Mouse (Mus musculus) C2C12 (cell line): ENCODE measurements around the gene Tmem117.

ENCODE experiments used
- CTCF ChIP-seq: IDR thresholded peaks from one replicate; pipeline ENCODE4 v1.5.1; 2011; ENCODE audit not compliant: control insufficient read depth, insufficient read depth, insufficient read length
- MAX ChIP-seq: IDR thresholded peaks from one replicate; pipeline ENCODE4 v1.6.1; 2011; ENCODE audit warnings: mild to moderate bottlenecking, control low read depth
- MYOG ChIP-seq: IDR thresholded peaks from one replicate; pipeline ENCODE4 v1.6.1; 2011; ENCODE audit not compliant: control insufficient read depth, insufficient read length; ENCODE audit errors: extremely low read depth

- TF ChIP-seq CTCF (no peak), MAX (no peak), MYOG (no peak)
Measured at GRCm38 (mm10) chr15:95107246-95107809, 478.3 kb downstream of the Tmem117 start.
